In the genomic region with DNA sequence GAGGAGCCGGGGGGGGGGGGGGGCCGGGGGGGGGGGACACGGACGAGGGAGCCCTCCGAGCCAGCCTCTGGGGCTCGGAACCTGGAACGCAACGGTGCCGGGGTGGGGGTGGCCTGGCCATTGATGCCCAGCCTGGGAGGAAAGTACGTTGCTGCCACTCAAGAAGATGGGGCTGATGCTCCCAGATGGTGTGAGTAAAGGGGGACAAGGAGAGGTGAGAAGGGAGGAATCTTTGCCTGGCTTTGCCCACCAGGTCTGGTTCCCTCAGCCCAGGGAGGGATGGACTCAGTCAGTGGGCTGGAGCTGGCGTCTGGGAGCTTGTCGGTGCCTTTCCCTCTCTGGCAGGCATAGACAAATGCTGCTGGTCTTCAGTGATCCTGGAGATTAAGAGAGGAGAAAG, we compare ENCODE assay signal across 8 mouse cellular contexts. TPM values are rescaled to one million over a fixed set of nuclear protein-coding genes. Genes with fewer than 3 reads are reported as not detected.
DNase-seq lines count a peak whose midpoint lies in the region; ATAC-seq lines count a peak whose summit lies in the region.

No protein-coding gene starts in this region.

- peak; percentile 30 to 32 for DNase-seq in cerebellum, postnatal 10 days
- no peak for DNase-seq in cerebellum, postnatal 4 days (ENCODE audit: low spot score in 2 of 2)
- DNase-seq in retina, embryonic 14.5 days (ENCODE audit: low spot score): peak; percentile 39
- no peak for DNase-seq in retina, postnatal 1 day
- DNase-seq in right cerebral cortex, postnatal 25 days: peak; percentile 16
- DNase-seq in gastrocnemius, adult 18-20 months (ENCODE audit: low spot score): no peak
- no peak for DNase-seq in cerebellum, adult 8-10 months

- peaks cover 33% of the 10 kb centered on the region for H3K4me1 ChIP-seq in limb, embryonic 12.5 days (replicated peaks)

- peak overlapping the region; percentile 57 for H3K4me3 ChIP-seq in limb, embryonic 12.5 days (replicated peaks)

- peaks cover 27% of the 10 kb centered on the region for H3K27me3 ChIP-seq in limb, embryonic 12.5 days

- H3K27ac ChIP-seq in limb, embryonic 12.5 days: no peak overlapping the region

- H3K36me3 ChIP-seq in limb, embryonic 12.5 days: no peaks in the 10 kb centered on the region

- peak overlapping the region; percentile 97 for H3K4me2 ChIP-seq in limb, embryonic 12.5 days

- WGBS in limb, embryonic 12.5 days: 2% methylated on average over 8 of the region's 12 CpGs

- no peaks in the 10 kb centered on the region for H3K9me3 ChIP-seq in limb, embryonic 12.5 days

- ATAC-seq in limb, embryonic 12.5 days (ENCODE audit: insufficient number of reproducible peaks, insufficient read depth, low FRiP score, low TSS enrichment, low read depth): 0 out of 2 replicates have a peak, but pooled peaks have one; percentile 15

- peak overlapping the region; percentile 70 for H3K9ac ChIP-seq in limb, embryonic 12.5 days (replicated peaks)

RNA-seq across cellular contexts. Expression of gene Hhip, which starts 0.4 kb away (rescaled TPM):
- 3.6 and 5.4 TPM in 2 replicates for polyA plus RNA-seq in limb, embryonic 12.5 days (2016; fragmentation: Nextera tagmentation; extraction: Ambion mirVana)
- total RNA-seq in gastrocnemius, adult 18-20 months (2021): under 1 TPM; 0.30 to 0.47 TPM

Comparison
In these comparisons a context has a peak if more than half of its experiments do, and no peak if none do; other contexts are left out.
1. DNase-seq: peak in cerebellum, postnatal 10 days (2 of 2), retina, embryonic 14.5 days (single experiment) and right cerebral cortex, postnatal 25 days (single experiment); none in cerebellum, postnatal 4 days (0 of 2), retina, postnatal 1 day (single experiment), gastrocnemius, adult 18-20 months (single experiment) and cerebellum, adult 8-10 months (single experiment).